Mouse (Mus musculus): ENCODE data around the gene Pip5k1b. TPM values are rescaled to one million over a fixed set of nuclear protein-coding genes. Genes with fewer than 3 reads are reported as not detected.

Gene Pip5k1b
- polyA plus RNA-seq, 1 experiment from 2014 or later, result 1.6 TPM

GRCm38 (mm10) chr19:24284187-24284586 is 271.5 kb downstream of the Pip5k1b start:
- no peak overlapping the region for H3K4me2 ChIP-seq (ENCODE audit: low read length)
- H3K27ac ChIP-seq (ENCODE audit: low read length), result no peak overlapping the region
- no peaks in the 10 kb centered on the region for H3K27me3 ChIP-seq (ENCODE audit: control insufficient read depth, insufficient read depth, low read depth, low read length)
- no peaks in the 10 kb centered on the region for H3K36me3 ChIP-seq (ENCODE audit: control insufficient read depth, insufficient read depth, low read length)
- no peak overlapping the region for H3K4me3 ChIP-seq (ENCODE audit: low read depth, low read length)
- 72% methylated on average over 4 of the region's 4 CpGs for WGBS
- no peaks in the 10 kb centered on the region for H3K9me3 ChIP-seq (replicated peaks; ENCODE audit: control insufficient read depth, low read length, poor library complexity, severe bottlenecking)
- ATAC-seq, result no peak
- no peak overlapping the region for H3K9ac ChIP-seq (ENCODE audit: low read depth, low read length)
- peaks cover 6% of the 10 kb centered on the region for H3K4me1 ChIP-seq (ENCODE audit: control insufficient read depth, insufficient read depth, low read length)

DNA sequence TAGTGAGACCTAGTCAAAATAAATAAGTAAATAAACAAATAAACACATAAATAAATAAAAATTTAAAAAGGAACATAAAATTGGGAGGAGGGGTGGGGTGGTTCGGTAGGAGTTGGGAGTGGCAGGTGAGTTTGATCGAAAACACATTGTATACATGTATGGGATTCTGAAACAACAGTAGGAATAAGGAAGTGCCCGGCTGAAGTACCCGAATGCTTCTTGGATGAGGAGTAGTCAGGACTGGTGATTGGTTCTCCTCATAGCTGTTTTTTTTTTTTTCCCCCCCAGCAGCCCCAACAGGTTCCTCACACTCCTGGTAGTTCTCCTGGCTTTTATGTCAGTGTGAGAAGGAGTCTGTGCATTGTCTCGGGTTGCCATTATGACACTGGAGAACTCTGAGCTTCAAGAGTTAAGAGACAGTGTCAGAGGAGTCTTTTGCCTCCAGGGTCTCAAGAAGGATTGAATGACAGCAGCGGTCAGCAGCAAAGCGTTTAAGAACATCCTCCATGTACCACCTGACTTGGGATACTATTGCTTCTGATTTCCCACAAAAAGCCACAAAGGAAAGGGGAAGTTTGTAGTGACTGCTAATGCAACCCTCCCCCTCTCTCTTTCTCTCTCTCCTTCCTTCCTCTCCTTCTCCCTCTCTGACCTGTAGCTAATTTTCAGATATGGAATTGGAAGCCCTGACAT is 274.2 kb downstream of the Pip5k1b start:
- Histone ChIP-seq H3K4me3 (ENCODE audit: low read depth, low read length) (peak overlapping the region; percentile 64; the same call in 1 of the 2 replicates), H3K27me3 (ENCODE audit: control insufficient read depth, insufficient read depth, low read depth, low read length) (no peaks in the 10 kb centered on the region), H3K4me2 (ENCODE audit: low read length) (peak overlapping the region; percentile 96), H3K9me3 (replicated peaks; ENCODE audit: control insufficient read depth, low read length, poor library complexity, severe bottlenecking) (no peaks in the 10 kb centered on the region), H3K36me3 (ENCODE audit: control insufficient read depth, insufficient read depth, low read length) (no peaks in the 10 kb centered on the region), H3K27ac (ENCODE audit: low read length) (no peak overlapping the region), H3K9ac (ENCODE audit: low read depth, low read length) (no peak overlapping the region), H3K4me1 (ENCODE audit: control insufficient read depth, insufficient read depth, low read length) (peaks cover 8% of the 10 kb centered on the region)
- 69% methylated on average over 7 of the region's 7 CpGs for WGBS
- peak; percentile 15; the same call in 1 of the 2 replicates for ATAC-seq

DNA sequence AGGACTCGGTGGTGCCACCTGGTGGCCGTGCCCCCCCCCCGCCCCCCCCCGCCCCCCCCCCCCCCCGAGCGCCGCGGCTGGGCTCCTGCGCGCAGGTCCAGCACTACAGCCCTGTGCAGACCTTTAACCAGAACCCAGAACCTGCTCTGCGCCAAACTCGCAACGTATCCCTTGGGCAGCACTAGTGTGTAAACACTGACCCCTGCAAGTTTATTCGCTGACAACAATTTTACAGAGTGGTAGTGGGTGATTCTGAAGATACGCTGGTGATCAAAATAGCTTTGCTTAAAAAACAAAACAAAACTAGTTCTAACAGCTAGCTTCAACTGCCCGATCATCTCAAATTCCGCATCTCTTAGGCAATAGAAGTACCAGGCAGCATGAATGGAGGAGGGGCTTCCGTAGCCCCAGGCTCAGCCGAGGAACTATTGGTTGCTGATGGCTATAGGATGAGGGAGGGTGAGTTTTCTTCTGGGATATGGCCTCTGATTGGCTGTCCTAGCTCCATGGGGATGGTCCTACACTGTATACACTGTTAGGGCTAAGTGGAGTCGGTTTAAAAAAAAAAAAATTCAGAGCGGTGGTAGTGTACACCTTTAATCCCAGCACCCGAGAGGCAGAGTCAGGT is 275.0 kb downstream of the Pip5k1b start, which contains the start of gene Fxn:
Fxn (minus strand) TSS at position 5 of the 628 bp plus-strand sequence.
- peak within 1 kb of the TSS; percentile 80 for H3K9ac ChIP-seq (ENCODE audit: low read depth, low read length)
- H3K27me3 ChIP-seq (ENCODE audit: control insufficient read depth, insufficient read depth, low read depth, low read length), result no peaks in the 10 kb centered on the region
- peaks cover 8% of the 10 kb centered on the region for H3K4me1 ChIP-seq (ENCODE audit: control insufficient read depth, insufficient read depth, low read length)
- H3K4me2 ChIP-seq (ENCODE audit: low read length), result peak within 1 kb of the TSS; percentile 96
- no peaks in the 10 kb centered on the region for H3K36me3 ChIP-seq (ENCODE audit: control insufficient read depth, insufficient read depth, low read length)
- peak within 1 kb of the TSS; percentile 64 for H3K4me3 ChIP-seq (ENCODE audit: low read depth, low read length)
- H3K27ac ChIP-seq (ENCODE audit: low read length), result peak within 1 kb of the TSS; percentile 84
- no peaks in the 10 kb centered on the region for H3K9me3 ChIP-seq (replicated peaks; ENCODE audit: control insufficient read depth, low read length, poor library complexity, severe bottlenecking)
- under 1% methylated on average over 13 of the region's 22 CpGs for WGBS
- ATAC-seq, result peak; percentile 95

- Histone ChIP-seq H3K9me3 (replicated peaks; ENCODE audit: control insufficient read depth, low read length, poor library complexity, severe bottlenecking) (no peaks in the 10 kb centered on the region), H3K36me3 (ENCODE audit: control insufficient read depth, insufficient read depth, low read length) (no peaks in the 10 kb centered on the region), H3K27ac (ENCODE audit: low read length) (peak overlapping the region; percentile 84), H3K9ac (ENCODE audit: low read depth, low read length) (peak overlapping the region; percentile 80), H3K4me3 (ENCODE audit: low read depth, low read length) (peak overlapping the region; percentile 64), H3K4me2 (ENCODE audit: low read length) (peak overlapping the region; percentile 96), H3K4me1 (ENCODE audit: control insufficient read depth, insufficient read depth, low read length) (peaks cover 8% of the 10 kb centered on the region), H3K27me3 (ENCODE audit: control insufficient read depth, insufficient read depth, low read depth, low read length) (no peaks in the 10 kb centered on the region)
- peak; percentile 82 for ATAC-seq
- under 1% methylated on average over 67 of the region's 78 CpGs for WGBS
Observed at GRCm38 (mm10) chr19:24279706-24280600, 275.7 kb downstream of the Pip5k1b start.

DNA sequence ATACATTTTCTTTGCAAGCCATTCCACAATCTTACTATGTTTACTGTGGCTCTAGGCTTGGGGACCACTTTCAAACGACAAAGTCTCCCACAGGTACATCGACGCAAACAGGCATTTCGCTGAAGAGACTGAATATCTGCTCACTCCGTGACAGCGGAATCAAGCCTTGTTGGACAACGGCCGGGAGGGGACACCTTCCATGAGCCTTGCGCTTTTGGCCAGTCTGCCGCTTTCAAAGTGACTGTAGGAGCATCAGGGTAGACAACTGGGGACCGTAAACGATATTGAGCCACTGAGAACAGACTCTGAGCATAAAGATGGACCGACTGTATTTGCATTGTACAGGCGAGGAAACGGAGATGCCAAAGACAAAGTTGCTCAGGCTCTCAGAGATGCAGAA is 276.8 kb downstream of the Pip5k1b start:
- Histone ChIP-seq H3K27me3 (ENCODE audit: control insufficient read depth, insufficient read depth, low read depth, low read length) (no peaks in the 10 kb centered on the region), H3K36me3 (ENCODE audit: control insufficient read depth, insufficient read depth, low read length) (no peaks in the 10 kb centered on the region), H3K9ac (ENCODE audit: low read depth, low read length) (no peak overlapping the region), H3K4me1 (ENCODE audit: control insufficient read depth, insufficient read depth, low read length) (peaks cover 8% of the 10 kb centered on the region), H3K9me3 (replicated peaks; ENCODE audit: control insufficient read depth, low read length, poor library complexity, severe bottlenecking) (no peaks in the 10 kb centered on the region), H3K4me3 (ENCODE audit: low read depth, low read length) (no peak overlapping the region), H3K27ac (ENCODE audit: low read length) (no peak overlapping the region), H3K4me2 (ENCODE audit: low read length) (no peak overlapping the region)
- no peak for ATAC-seq
- 89% methylated on average over 15 of the region's 15 CpGs for WGBS

DNA sequence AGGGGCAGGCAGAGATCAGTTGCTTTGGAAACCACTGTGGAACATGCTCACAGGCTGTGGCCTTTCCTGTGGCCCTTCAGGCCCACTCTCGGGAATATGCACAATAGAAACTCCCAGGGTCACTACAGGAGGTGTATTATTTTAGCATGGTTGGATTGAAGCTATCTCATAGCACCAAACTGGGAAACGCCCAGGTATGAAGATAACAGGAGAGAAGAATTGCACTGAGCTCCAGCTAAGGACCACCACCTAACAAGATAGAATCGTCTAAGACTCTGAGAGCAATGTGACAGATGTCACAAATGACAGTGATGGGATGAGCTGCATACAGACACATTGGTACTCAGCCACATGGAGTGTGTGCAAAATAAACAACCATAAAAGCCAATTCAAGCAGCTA is 281.4 kb downstream of the Pip5k1b start:
- H3K27ac ChIP-seq (ENCODE audit: low read length), result no peak overlapping the region
- H3K4me1 ChIP-seq (ENCODE audit: control insufficient read depth, insufficient read depth, low read length), result peaks cover 8% of the 10 kb centered on the region
- no peaks in the 10 kb centered on the region for H3K27me3 ChIP-seq (ENCODE audit: control insufficient read depth, insufficient read depth, low read depth, low read length)
- no peaks in the 10 kb centered on the region for H3K9me3 ChIP-seq (replicated peaks; ENCODE audit: control insufficient read depth, low read length, poor library complexity, severe bottlenecking)
- H3K36me3 ChIP-seq (ENCODE audit: control insufficient read depth, insufficient read depth, low read length), result no peaks in the 10 kb centered on the region
- no peak for ATAC-seq
- no peak overlapping the region for H3K4me3 ChIP-seq (ENCODE audit: low read depth, low read length)
- WGBS, result 57% methylated on average over 3 of the region's 3 CpGs
- H3K9ac ChIP-seq (ENCODE audit: low read depth, low read length), result no peak overlapping the region
- no peak overlapping the region for H3K4me2 ChIP-seq (ENCODE audit: low read length)

- Histone ChIP-seq H3K27me3 (ENCODE audit: control insufficient read depth, insufficient read depth, low read depth, low read length) (no peaks in the 10 kb centered on the region), H3K4me3 (ENCODE audit: low read depth, low read length) (no peak overlapping the region), H3K9me3 (replicated peaks; ENCODE audit: control insufficient read depth, low read length, poor library complexity, severe bottlenecking) (no peaks in the 10 kb centered on the region), H3K4me1 (ENCODE audit: control insufficient read depth, insufficient read depth, low read length) (peaks cover 8% of the 10 kb centered on the region), H3K4me2 (ENCODE audit: low read length) (peak overlapping the region; percentile 40), H3K27ac (ENCODE audit: low read length) (no peak overlapping the region), H3K36me3 (ENCODE audit: control insufficient read depth, insufficient read depth, low read length) (no peaks in the 10 kb centered on the region), H3K9ac (ENCODE audit: low read depth, low read length) (no peak overlapping the region; the same call in 1 of the 2 replicates)
- peak; percentile 87 for ATAC-seq
- 40% methylated on average over 16 of the region's 16 CpGs for WGBS
Observed at GRCm38 (mm10) chr19:24271746-24272426, 283.8 kb downstream of the Pip5k1b start.

DNA sequence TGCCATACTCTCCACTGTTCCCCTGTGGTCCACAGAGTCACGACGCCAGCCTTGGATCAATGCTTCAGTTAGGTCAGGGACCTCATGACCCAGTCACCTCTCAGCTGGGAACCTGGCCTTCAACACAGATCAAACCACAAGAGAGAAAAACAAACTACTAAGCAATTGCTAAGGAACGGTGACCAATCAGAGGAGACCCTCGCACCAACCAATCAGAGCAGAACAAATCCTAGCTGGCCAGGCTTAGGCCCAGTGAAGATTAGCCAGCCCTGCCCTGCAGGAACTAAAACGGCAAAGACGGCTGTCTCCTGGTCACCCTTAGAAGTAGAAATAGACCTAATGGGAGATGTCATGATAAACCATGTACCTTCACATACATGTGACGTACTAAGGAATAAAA is 284.3 kb downstream of the Pip5k1b start:
- no peak overlapping the region for H3K4me3 ChIP-seq (ENCODE audit: low read depth, low read length)
- H3K9me3 ChIP-seq (replicated peaks; ENCODE audit: control insufficient read depth, low read length, poor library complexity, severe bottlenecking), result no peaks in the 10 kb centered on the region
- peak; percentile 71 for ATAC-seq
- WGBS, result 27% methylated on average over 7 of the region's 7 CpGs
- H3K27me3 ChIP-seq (ENCODE audit: control insufficient read depth, insufficient read depth, low read depth, low read length), result no peaks in the 10 kb centered on the region
- no peak overlapping the region; the same call in 1 of the 2 replicates for H3K9ac ChIP-seq (ENCODE audit: low read depth, low read length)
- peaks cover 8% of the 10 kb centered on the region for H3K4me1 ChIP-seq (ENCODE audit: control insufficient read depth, insufficient read depth, low read length)
- peak overlapping the region; percentile 40 for H3K4me2 ChIP-seq (ENCODE audit: low read length)
- H3K36me3 ChIP-seq (ENCODE audit: control insufficient read depth, insufficient read depth, low read length), result no peaks in the 10 kb centered on the region
- H3K27ac ChIP-seq (ENCODE audit: low read length), result no peak overlapping the region
